Mouse (Mus musculus) G1E (cell line): ENCODE measurements at regions not wholly inside any gene's neighbourhood (a gene's known extent, or its start where the extent isn't known, plus 50 kb on each side); places are given as distances from the start of the nearest gene placed in this dataset.

Source experiments
- CTCF ChIP-seq: IDR thresholded peaks from 2 replicates; pipeline ENCODE4 v1.5.1; 2012; ENCODE audit warnings: low read depth, low read length, inconsistent platforms, mixed read lengths
- GATA1 ChIP-seq: IDR thresholded peaks from 2 replicates; pipeline ENCODE4 v1.6.1; 2012; ENCODE audit warnings: borderline replicate concordance, low read length, inconsistent platforms, mixed read lengths
- TAL1 ChIP-seq: conservative IDR thresholded peaks from 2 replicates; pipeline ENCODE4 v1.6.1; 2012; ENCODE audit warnings: low read depth, low read length, inconsistent platforms, mixed read lengths

DNA sequence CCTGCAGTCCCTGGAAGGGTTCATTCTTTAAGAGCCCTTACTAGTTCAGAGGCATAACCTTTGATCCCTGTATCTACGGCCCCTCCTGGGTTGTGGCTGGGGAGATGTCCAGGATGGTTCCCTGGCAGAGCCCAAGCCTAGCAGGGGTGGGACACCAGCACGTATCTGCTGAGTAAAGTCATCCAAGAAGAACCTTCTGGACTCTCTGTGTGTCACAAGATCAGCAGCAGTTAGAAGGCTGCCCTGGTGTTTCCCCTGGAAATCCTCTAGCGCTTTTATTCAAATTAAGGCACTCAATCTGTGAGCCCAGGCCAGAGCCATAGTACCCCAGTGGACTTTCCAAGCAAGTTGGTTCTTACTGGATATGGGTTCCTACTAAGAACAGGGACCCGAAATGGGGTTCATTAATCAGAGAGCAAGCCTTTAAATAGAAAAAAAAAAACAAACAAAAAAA, 1342.7 kb upstream of the A1bg start:
- TF ChIP-seq CTCF (no peak), GATA1 (no peak), TAL1 (no peak)
